Mouse (Mus musculus): ENCODE measurements at regions not wholly inside any gene's neighbourhood (a gene's known extent, or its start where the extent isn't known, plus 50 kb on each side); places are given as distances from the start of the nearest gene placed in this dataset.

- in situ Hi-C loops (cut with MboI; ENCODE audit: low sequenced_read_pairs), result no loop called here
These were observed 62.1 kb downstream of the 4933412E24Rik start for GRCm38 (mm10) chr15:59954345-59954744.

- in situ Hi-C loops (cut with MboI; ENCODE audit: low sequenced_read_pairs), result no loop called here
These were observed 62.6 kb downstream of the 4933412E24Rik start for GRCm38 (mm10) chr15:59953857-59954256.

GRCm38 (mm10) chr15:59950617-59951216, 65.7 kb downstream of the 4933412E24Rik start:
- in situ Hi-C loops (cut with MboI; ENCODE audit: low sequenced_read_pairs), result no loop called here

GRCm38 (mm10) chr15:59945208-59945607, 71.2 kb downstream of the 4933412E24Rik start:
- in situ Hi-C loops (cut with MboI; ENCODE audit: low sequenced_read_pairs), result no loop called here

- in situ Hi-C loops (cut with MboI; ENCODE audit: low sequenced_read_pairs), result no loop called here
These were observed 79.9 kb downstream of the 4933412E24Rik start for GRCm38 (mm10) chr15:59936486-59936885.

- in situ Hi-C loops (cut with MboI; ENCODE audit: low sequenced_read_pairs), result no loop called here
These were observed 102.6 kb downstream of the 4933412E24Rik start for GRCm38 (mm10) chr15:59913860-59914259.

GRCm38 (mm10) chr15:59908300-59908699, 108.1 kb downstream of the 4933412E24Rik start:
- in situ Hi-C loops (cut with MboI; ENCODE audit: low sequenced_read_pairs), result no loop called here

GRCm38 (mm10) chr15:59905832-59906797, 110.3 kb downstream of the 4933412E24Rik start:
- in situ Hi-C loops (cut with MboI; ENCODE audit: low sequenced_read_pairs), result no loop called here

GRCm38 (mm10) chr15:59904741-59905140, 111.7 kb downstream of the 4933412E24Rik start:
- in situ Hi-C loops (cut with MboI; ENCODE audit: low sequenced_read_pairs), result no loop called here

GRCm38 (mm10) chr15:59888996-59889395, 127.4 kb downstream of the 4933412E24Rik start:
- in situ Hi-C loops (cut with MboI; ENCODE audit: low sequenced_read_pairs), result no loop called here

- in situ Hi-C loops (cut with MboI; ENCODE audit: low sequenced_read_pairs), result no loop called here
These were observed 128.3 kb downstream of the 4933412E24Rik start for GRCm38 (mm10) chr15:59888131-59888459.

- in situ Hi-C loops (cut with MboI; ENCODE audit: low sequenced_read_pairs), result no loop called here
These were observed 128.9 kb downstream of the 4933412E24Rik start for GRCm38 (mm10) chr15:59887381-59888130.

- in situ Hi-C loops (cut with MboI; ENCODE audit: low sequenced_read_pairs), result no loop called here
These were observed 130.4 kb downstream of the 4933412E24Rik start for GRCm38 (mm10) chr15:59886036-59886435.

- in situ Hi-C loops (cut with MboI; ENCODE audit: low sequenced_read_pairs), result no loop called here
These were observed 134.0 kb downstream of the 4933412E24Rik start for GRCm38 (mm10) chr15:59882444-59882843.

GRCm38 (mm10) chr15:59880426-59880825, 136.0 kb downstream of the 4933412E24Rik start:
- in situ Hi-C loops (cut with MboI; ENCODE audit: low sequenced_read_pairs), result no loop called here

GRCm38 (mm10) chr15:59879311-59879710, 137.1 kb downstream of the 4933412E24Rik start:
- in situ Hi-C loops (cut with MboI; ENCODE audit: low sequenced_read_pairs), result no loop called here

- in situ Hi-C loops (cut with MboI; ENCODE audit: low sequenced_read_pairs), result no loop called here
These were observed 140.1 kb downstream of the 4933412E24Rik start for GRCm38 (mm10) chr15:59876279-59876742.

- in situ Hi-C loops (cut with MboI; ENCODE audit: low sequenced_read_pairs), result loop anchor here (25.0 kb wide), 1 partner anchor 904 kb away; no protein-coding TSS in a partner anchor
These were observed 149.7 kb downstream of the 4933412E24Rik start for GRCm38 (mm10) chr15:59866701-59867100.

- in situ Hi-C loops (cut with MboI; ENCODE audit: low sequenced_read_pairs), result loop anchor here (25.0 kb wide), 1 partner anchor 903 kb away; no protein-coding TSS in a partner anchor
These were observed 151.5 kb downstream of the 4933412E24Rik start for GRCm38 (mm10) chr15:59864746-59865499.

- in situ Hi-C loops (cut with MboI; ENCODE audit: low sequenced_read_pairs), result loop anchor here (25.0 kb wide), 1 partner anchor 890 kb away; no protein-coding TSS in a partner anchor
These were observed 164.0 kb downstream of the 4933412E24Rik start for GRCm38 (mm10) chr15:59852271-59853000.

Measured in CH12F3 (cell line).